Mouse (Mus musculus): ENCODE measurements around the gene Spag16. TPM values are rescaled to one million over a fixed set of nuclear protein-coding genes. Genes with fewer than 3 reads are reported as not detected.

Gene Spag16
- polyA plus RNA-seq, 1 experiment: not detected

Other genes with a start within 250 kb of the Spag16 start
- gene Ikzf2, start 139.7 kb upstream of the Spag16 start, polyA plus RNA-seq (2012; rRNA removed): 0.36 and 0.73 TPM in 2 replicates